In genomic region chr6:121082094-121082473, GRCm38 (mm10) we compare ENCODE assay signal across 11 mouse cellular contexts. TPM values are rescaled to one million over a fixed set of nuclear protein-coding genes. Genes with fewer than 3 reads are reported as not detected.
DNase-seq lines count a peak whose midpoint lies in the region; ATAC-seq and TF ChIP-seq lines count a peak whose summit lies in the region.
"Had no signal": no experiment of that assay in that cellular context is flagged by ENCODE, and none has a peak within 500 bp of the region (broad histone marks: within the 10 kb centered on the region; RNA-seq: fewer than 3 reads in every experiment).

No protein-coding gene starts in this region.

- H3K36me3 ChIP-seq in heart, postnatal 0 days (replicated peaks; ENCODE audit: control insufficient read depth, insufficient read depth, low read length): no peaks in the 10 kb centered on the region
- no peaks in the 10 kb centered on the region; the same call in 1 of the 2 replicates for H3K36me3 ChIP-seq in lung, embryonic 16.5 days (ENCODE audit: control insufficient read depth, insufficient read depth, low read length)
- H3K36me3 ChIP-seq in limb, embryonic 14.5 days (ENCODE audit: control insufficient read depth, insufficient read depth, low read length): no peaks in the 10 kb centered on the region
- H3K36me3 ChIP-seq in intestine, embryonic 15.5 days: no peaks in the 10 kb centered on the region

- no peaks in the 10 kb centered on the region for H3K27me3 ChIP-seq in heart, postnatal 0 days (ENCODE audit: control insufficient read depth, insufficient read depth, low read length)
- H3K27me3 ChIP-seq in lung, embryonic 16.5 days (ENCODE audit: control insufficient read depth, insufficient read depth, low read depth, low read length): no peaks in the 10 kb centered on the region
- H3K27me3 ChIP-seq in limb, embryonic 14.5 days (ENCODE audit: control insufficient read depth, insufficient read depth, low read length): no peaks in the 10 kb centered on the region
- H3K27me3 ChIP-seq in intestine, embryonic 15.5 days (replicated peaks): no peaks in the 10 kb centered on the region

- no peak for TF ChIP-seq CTCF in heart, postnatal 0 days (IDR thresholded peaks at IDR 0.05; ENCODE audit: low read depth)

- H3K9ac ChIP-seq in heart, postnatal 0 days (replicated peaks; ENCODE audit: low read depth, low read length): no peak overlapping the region
- H3K9ac ChIP-seq in lung, embryonic 16.5 days (ENCODE audit: low read length): peak overlapping the region; percentile 40; the same call in 1 of the 2 replicates
- H3K9ac ChIP-seq in limb, embryonic 14.5 days (ENCODE audit: low read depth, low read length, severe bottlenecking): no peak overlapping the region
- no peak overlapping the region for H3K9ac ChIP-seq in intestine, embryonic 15.5 days

- TF ChIP-seq POLR2A in limb, embryonic 14.5 days (IDR thresholded peaks at IDR 0.05; ENCODE audit: borderline replicate concordance, extremely low read depth, insufficient read depth, insufficient read length): no peak

- intact Hi-C loops in heart, postnatal 14 days (cut with DNase I): no loop called here

- no peak for TF ChIP-seq EP300 in heart, postnatal 0 days (IDR thresholded peaks at IDR 0.05; ENCODE audit: low read depth)

- H3K27ac ChIP-seq in heart, postnatal 0 days (ENCODE audit: low read depth): peak overlapping the region; percentile 44
- H3K27ac ChIP-seq in lung, embryonic 16.5 days (ENCODE audit: low read length): peak overlapping the region; percentile 92
- no peak overlapping the region for H3K27ac ChIP-seq in limb, embryonic 14.5 days (replicated peaks; ENCODE audit: low read depth, low read length)
- no peak overlapping the region for H3K27ac ChIP-seq in intestine, embryonic 15.5 days

- DNase-seq in heart, postnatal 0 days (ENCODE audit: low spot score): no peak
- DNase-seq in heart, postnatal 14 days: no peak
- DNase-seq in lung, postnatal 14 days: no peak
- DNase-seq in heart, postnatal 4 days: peak; percentile 16
- no peak for DNase-seq in limb, embryonic 14.5 days (ENCODE audit: low spot score)
- DNase-seq in embryo, embryonic 10.5 days (ENCODE audit: low spot score): no peak
- DNase-seq: adrenal gland, adult 2 months; spleen, adult 18-20 months had no signal

- 79% methylated on average over 10 of the region's 10 CpGs for WGBS in heart, postnatal 0 days
- WGBS in lung, embryonic 16.5 days: 56% methylated on average over 10 of the region's 10 CpGs
- WGBS in limb, embryonic 14.5 days: 73% methylated on average over 10 of the region's 10 CpGs
- WGBS in intestine, embryonic 15.5 days: 82% methylated on average over 10 of the region's 10 CpGs

- peaks cover 57% of the 10 kb centered on the region for H3K4me1 ChIP-seq in heart, postnatal 0 days (ENCODE audit: control insufficient read depth, insufficient read depth)
- H3K4me1 ChIP-seq in lung, embryonic 16.5 days (replicated peaks; ENCODE audit: control insufficient read depth, insufficient read depth, low read length): peaks cover 66% of the 10 kb centered on the region
- peaks cover 15% of the 10 kb centered on the region for H3K4me1 ChIP-seq in limb, embryonic 14.5 days (ENCODE audit: control insufficient read depth, insufficient read depth, low read length)
- H3K4me1 ChIP-seq in intestine, embryonic 15.5 days (replicated peaks): 0 out of 2 replicates have a peak, but pooled peaks cover 16% of the 10 kb centered on the region

- H3K9me3 ChIP-seq in heart, postnatal 0 days (replicated peaks; ENCODE audit: control insufficient read depth, low read length): no peaks in the 10 kb centered on the region
- H3K9me3 ChIP-seq in lung, embryonic 16.5 days (ENCODE audit: control insufficient read depth, low read length): no peaks in the 10 kb centered on the region
- H3K9me3 ChIP-seq in limb, embryonic 14.5 days (ENCODE audit: control insufficient read depth, low read length): no peaks in the 10 kb centered on the region
- no peaks in the 10 kb centered on the region for H3K9me3 ChIP-seq in intestine, embryonic 15.5 days

- H3K4me2 ChIP-seq in heart, postnatal 0 days (ENCODE audit: low read depth, low read length): no peak overlapping the region
- no peak overlapping the region for H3K4me2 ChIP-seq in lung, embryonic 16.5 days (ENCODE audit: low read depth, low read length)
- H3K4me2 ChIP-seq in limb, embryonic 14.5 days (replicated peaks; ENCODE audit: low read depth, low read length, severe bottlenecking): no peak overlapping the region
- H3K4me2 ChIP-seq in intestine, embryonic 15.5 days (replicated peaks): no peak overlapping the region

- no peak for ATAC-seq in heart, postnatal 0 days (ENCODE audit: insufficient read depth, low read depth)
- peak; percentile 21 for ATAC-seq in lung, embryonic 16.5 days (ENCODE audit: low read depth)
- ATAC-seq in limb, embryonic 14.5 days (ENCODE audit: low FRiP score, low read depth): peak; percentile 36; the same call in 1 of the 2 replicates
- no peak for ATAC-seq in intestine, embryonic 15.5 days

- H3K4me3 ChIP-seq in heart, postnatal 0 days (ENCODE audit: low read depth, low read length): no peak overlapping the region
- no peak overlapping the region for H3K4me3 ChIP-seq in lung, embryonic 16.5 days (ENCODE audit: low read length)
- H3K4me3 ChIP-seq in limb, embryonic 14.5 days (replicated peaks; ENCODE audit: low read length): no peak overlapping the region
- H3K4me3 ChIP-seq in intestine, embryonic 15.5 days (replicated peaks): no peak overlapping the region
- H3K4me3 ChIP-seq: myocyte had no signal

RNA-seq across cellular contexts. Expression of gene Mical3, which starts 48.7 kb away (rescaled TPM):
- 79.3 and 94.8 TPM in 2 replicates for total RNA-seq in heart, postnatal 0 days (2014; rRNA removed; ENCODE audit: low replicate concordance)
- 23.2 and 30.8 TPM in 2 replicates for polyA plus RNA-seq in heart, postnatal 0 days (2015; fragmentation: Nextera tagmentation; extraction: Ambion mirVana)
- total RNA-seq in heart, postnatal 14 days (2021): 100 to 1,000 TPM; 114 to 124 TPM
- 15.9 and 18.0 TPM in 2 replicates for polyA plus RNA-seq in lung, embryonic 16.5 days (2015; fragmentation: Nextera tagmentation; extraction: Ambion mirVana)
- 100 to 1,000 TPM; 201 to 216 TPM for total RNA-seq in heart, postnatal 4 days (2021)
- polyA plus RNA-seq in limb, embryonic 14.5 days (2012; rRNA removed): 17.3 and 17.7 TPM in 2 replicates
- polyA plus RNA-seq in limb, embryonic 14.5 days (2014; fragmentation: Nextera tagmentation; extraction: Ambion mirVana): 13.3 and 16.3 TPM in 2 replicates
- polyA plus RNA-seq in intestine, embryonic 15.5 days (2015; fragmentation: Nextera tagmentation; extraction: Ambion mirVana): 6.7 and 7.7 TPM in 2 replicates

Comparison
In these comparisons a context has a peak if more than half of its experiments do, and no peak if none do; other contexts are left out.
1. ATAC-seq: peak in lung, embryonic 16.5 days (single experiment) and limb, embryonic 14.5 days (single experiment); none in heart, postnatal 0 days (single experiment) and intestine, embryonic 15.5 days (single experiment).
2. H3K27ac ChIP-seq: peak in heart, postnatal 0 days (single experiment) and lung, embryonic 16.5 days (single experiment); none in limb, embryonic 14.5 days (single experiment) and intestine, embryonic 15.5 days (single experiment).